Mouse (Mus musculus): ENCODE results near the gene Nadk.

GRCm38 (mm10) chr4:155549993-155550392, 12.2 kb upstream of the Nadk start:
- TF ChIP-seq CTCF (conservative IDR thresholded peaks at IDR 0.05; ENCODE audit: insufficient read depth, insufficient read length, low read depth, low read length) (no peak), POLR2A (IDR thresholded peaks at IDR 0.05; ENCODE audit: low read depth, low read length) (no peak)

All from kidney, adult 2 months (tissue).